Mouse (Mus musculus) embryonic facial prominence, embryonic 10.5 days (tissue): Measurements from ENCODE around the gene 1700022I11Rik. TPM values are rescaled to one million over a fixed set of nuclear protein-coding genes. Genes with fewer than 3 reads are reported as not detected.

Source experiments
- DNase-seq: peaks from one replicate; pipeline ENCODE4 v3.0.0-alpha.2; 2017; ENCODE audit warnings: low spot score
- H3K27ac ChIP-seq: fragments of 300-500 bp; sonication (generic); replicated peaks from 2 replicates; pipeline ENCODE4 v1.5.1; 2016; ENCODE audit warnings: mild to moderate bottlenecking
- H3K27me3 ChIP-seq: fragments of 300-500 bp; sonication (generic); replicated peaks from 2 replicates; pipeline ENCODE4 v1.6.1; 2016; ENCODE audit warnings: low read depth, mild to moderate bottlenecking; ENCODE audit not compliant: poor library complexity, severe bottlenecking
- H3K36me3 ChIP-seq: fragments of 300-500 bp; sonication (generic); replicated peaks from 2 replicates; pipeline ENCODE4 v1.6.1; 2016; ENCODE audit warnings: mild to moderate bottlenecking, moderate library complexity
- H3K4me1 ChIP-seq: fragments of 300-500 bp; sonication (generic); 2 replicates; pipeline ENCODE4 v1.6.1; 2016
- H3K4me3 ChIP-seq: fragments of 300-500 bp; sonication (generic); 2 replicates; pipeline ENCODE4 v1.5.1; 2016; ENCODE audit warnings: mild to moderate bottlenecking, moderate library complexity
- H3K9me3 ChIP-seq: fragments of 300-500 bp; sonication (generic); 2 replicates; pipeline ENCODE4 v1.6.1; 2016; ENCODE audit warnings: mild to moderate bottlenecking
- WGBS: fragments of 180-500 bp; shearing (Covaris S2); methylation state at CpG from one replicate; pipeline ENCODE4 v1.1.7; 2016; 5-methylcytosine and 5-hydroxymethylcytosine counted together
- polyA plus RNA-seq: library from polyadenylated mRNA; unstranded; fragments of >200 nt; fragmentation: Nextera tagmentation; extraction: Ambion mirVana; gene quantifications from 2 replicates; pipeline ENCODE4 v1.2.1, GENCODE M21; 2016

Gene 1700022I11Rik
- polyA plus RNA-seq, 1 experiment from 2014 or later, result 0.76 TPM

DNA sequence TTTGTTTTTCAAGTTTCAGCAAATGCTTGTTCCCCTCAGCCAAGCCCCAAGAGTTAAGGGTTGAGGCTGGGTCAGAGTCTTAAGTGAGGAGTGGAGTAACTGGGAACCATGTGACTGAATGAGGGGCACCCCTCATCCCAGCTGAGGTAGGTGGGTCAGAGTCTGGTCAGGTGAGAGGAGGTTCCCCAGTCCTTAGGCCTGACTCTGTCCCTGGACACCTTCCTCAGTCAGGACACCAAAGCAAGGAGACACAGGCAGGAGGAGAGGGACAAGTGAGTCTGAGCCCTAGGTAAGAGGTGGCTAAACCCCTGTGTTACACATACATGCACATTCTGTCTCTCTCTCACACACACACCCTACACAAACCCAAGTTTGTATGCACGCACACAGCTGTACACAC is 63.1 kb downstream of the 1700022I11Rik start:
- Histone ChIP-seq H3K36me3 (peaks cover 65% of the 10 kb centered on the region), H3K27ac (no peak overlapping the region)

More for the DNA sequence above, 63.1 kb downstream of the 1700022I11Rik start:
- Histone ChIP-seq H3K4me3 (no peak overlapping the region), H3K27me3 (no peaks in the 10 kb centered on the region), H3K4me1 (peaks cover 23% of the 10 kb centered on the region), H3K9me3 (no peaks in the 10 kb centered on the region)
- 79% methylated on average over 1 of the region's 1 CpGs for WGBS
- DNase-seq, result no peak

Other genes starting within 250 kb of the 1700022I11Rik start
- 0.27 and 0.48 TPM in 2 replicates for gene 4930578G10Rik, start 234.1 kb upstream of the 1700022I11Rik start, polyA plus RNA-seq
- gene Ccl19, start 213.0 kb upstream of the 1700022I11Rik start, polyA plus RNA-seq, result not detected in 2 replicates
- 0.30 and 0.63 TPM in 2 replicates for gene Ccl21a, start 195.6 kb upstream of the 1700022I11Rik start, polyA plus RNA-seq
- gene Fam205a1, start 115.7 kb upstream of the 1700022I11Rik start, polyA plus RNA-seq, result 0.05 TPM in 1 of 2 replicates, not detected in the other
- gene Gm12394, start 112.8 kb upstream of the 1700022I11Rik start, polyA plus RNA-seq, result 0.20 TPM in 1 of 2 replicates, not detected in the other
- gene Fam205c, start 95.4 kb upstream of the 1700022I11Rik start, polyA plus RNA-seq, result 0.15 and 0.25 TPM in 2 replicates
- gene Phf24, start 52.9 kb upstream of the 1700022I11Rik start, polyA plus RNA-seq, result 0.44 and 1.2 TPM in 2 replicates
- gene Dnajb5, start 19.8 kb upstream of the 1700022I11Rik start, polyA plus RNA-seq, result 10.3 and 10.9 TPM in 2 replicates
- 664 and 683 TPM in 2 replicates for gene Vcp, start 30.9 kb downstream of the 1700022I11Rik start, polyA plus RNA-seq
- gene Fancg, start 40.9 kb downstream of the 1700022I11Rik start, polyA plus RNA-seq, result 25.3 and 26.0 TPM in 2 replicates
- gene Pigo, start 56.2 kb downstream of the 1700022I11Rik start, polyA plus RNA-seq, result 25.8 and 27.3 TPM in 2 replicates
- 467 and 485 TPM in 2 replicates for gene Stoml2, start 62.1 kb downstream of the 1700022I11Rik start, polyA plus RNA-seq
- 13.1 and 14.3 TPM in 2 replicates for gene Fam214b, start 76.6 kb downstream of the 1700022I11Rik start, polyA plus RNA-seq
- gene Unc13b, start 89.3 kb downstream of the 1700022I11Rik start, polyA plus RNA-seq, result 4.8 and 6.6 TPM in 2 replicates